Mouse (Mus musculus) cerebellum, adult 2 months (tissue): ENCODE results near the gene Taf1b.

Experiments used
- CTCF ChIP-seq: fragments of 200-500 bp; IDR thresholded peaks from 2 replicates; pipeline ENCODE4 v1.5.1; 2011; ENCODE audit warnings: low read depth, mild to moderate bottlenecking, control low read depth, low read length, moderate library complexity, borderline replicate concordance; ENCODE audit not compliant: insufficient read depth
- POLR2A ChIP-seq: fragments of 200-500 bp; IDR thresholded peaks from 2 replicates; pipeline ENCODE4 v1.6.1; 2011; ENCODE audit warnings: low read length, control low read depth, borderline replicate concordance; ENCODE audit not compliant: insufficient read depth

GRCm38 (mm10) chr12:24603266-24603665, 105.1 kb downstream of the Taf1b start:
- no peak for TF ChIP-seq POLR2A
- TF ChIP-seq CTCF = peak; percentile 47
